Mouse (Mus musculus) MEL (cell line): ENCODE results near the gene Ndufa13. TPM values are rescaled to one million over a fixed set of nuclear protein-coding genes. Genes with fewer than 3 reads are reported as not detected.
A peak's percentile ranks its signal among the peaks of the same experiment; 100 is the strongest.

Experiments
- DNase-seq: peaks from one replicate; pipeline ENCODE4 v3.0.0; 2011; ENCODE audit warnings: low read depth, low spot score
- H3K27ac ChIP-seq: 2 replicates; pipeline ENCODE4 v1.5.1; 2012; ENCODE audit warnings: low read depth, mild to moderate bottlenecking, control low read depth, low read length, moderate library complexity; ENCODE audit not compliant: control insufficient read depth
- H3K27me3 ChIP-seq, 2 experiments: fragments of 150-350 bp in 1 of 2; sonication (generic) in 1 of 2; 2 replicates each; pipeline ENCODE4 v1.6.1; 2012; ENCODE audit warnings: low read length in 2 of 2, mild to moderate bottlenecking in 2 of 2, improper control_type of control experiment in 1 of 2, moderate library complexity in 1 of 2; ENCODE audit not compliant: insufficient read depth in 2 of 2, control insufficient read depth in 1 of 2
- H3K36me3 ChIP-seq, 2 experiments: 2 replicates each; pipeline ENCODE4 v1.6.1; 2012 to 2014; ENCODE audit warnings: low read length in 2 of 2, improper control_type of control experiment in 1 of 2, inconsistent platforms in 1 of 2, mild to moderate bottlenecking in 1 of 2; ENCODE audit not compliant: insufficient read depth in 2 of 2, control insufficient read depth in 1 of 2
- H3K4me1 ChIP-seq, 2 experiments: fragments of 150-350 bp in 1 of 2; sonication (generic) in 1 of 2; 2 replicates each; pipeline ENCODE4 v1.6.1; 2012; ENCODE audit warnings: low read length in 2 of 2, improper control_type of control experiment in 1 of 2, mild to moderate bottlenecking in 1 of 2; ENCODE audit not compliant: insufficient read depth in 2 of 2, control insufficient read depth in 1 of 2
- H3K4me3 ChIP-seq, 2 experiments: fragments of 150-350 bp in 1 of 2; sonication (generic) in 1 of 2; 2 replicates each; pipeline ENCODE4 v1.5.1; 2012; ENCODE audit warnings: low read depth in 2 of 2, low read length in 2 of 2, mild to moderate bottlenecking in 2 of 2, moderate library complexity in 2 of 2, control low read depth in 1 of 2, improper control_type of control experiment in 1 of 2; ENCODE audit not compliant: control insufficient read depth in 1 of 2, insufficient read depth in 1 of 2
- H3K79me2 ChIP-seq: 2 replicates; pipeline ENCODE4 v1.6.1; 2012; ENCODE audit warnings: mild to moderate bottlenecking, low read length, moderate library complexity; ENCODE audit not compliant: control insufficient read depth, poor library complexity, insufficient read depth
- H3K9ac ChIP-seq: 2 replicates; pipeline ENCODE4 v1.6.1; 2012; ENCODE audit warnings: low read depth, mild to moderate bottlenecking, control low read depth, low read length, moderate library complexity; ENCODE audit not compliant: control insufficient read depth, poor library complexity, severe bottlenecking
- H3K9me3 ChIP-seq: fragments of 150-350 bp; sonication (generic); replicated peaks from 2 replicates; pipeline ENCODE4 v1.6.1; 2012; ENCODE audit warnings: mild to moderate bottlenecking, low read length, improper control_type of control experiment, moderate library complexity; ENCODE audit not compliant: insufficient read depth
- BHLHE40 ChIP-seq: IDR thresholded peaks from 2 replicates; pipeline ENCODE4 v1.6.1; 2012; ENCODE audit warnings: low read depth, mild to moderate bottlenecking, inconsistent platforms, low read length, improper control_type of control experiment, borderline replicate concordance
- ELF1 ChIP-seq: IDR thresholded peaks from 2 replicates; pipeline ENCODE4 v1.6.1; 2014; ENCODE audit warnings: low read depth, mild to moderate bottlenecking, inconsistent platforms, low read length, improper control_type of control experiment, moderate library complexity
- GABPA ChIP-seq: IDR thresholded peaks from 2 replicates; pipeline ENCODE4 v1.6.1; 2012; ENCODE audit warnings: low read depth, mild to moderate bottlenecking, inconsistent platforms, low read length, improper control_type of control experiment, moderate library complexity
- HCFC1 ChIP-seq: IDR thresholded peaks from 2 replicates; pipeline ENCODE4 v1.6.1; 2012; ENCODE audit warnings: low read depth, mild to moderate bottlenecking, inconsistent platforms, low read length, improper control_type of control experiment, moderate library complexity
- KAT2A ChIP-seq: conservative IDR thresholded peaks from 2 replicates; pipeline ENCODE4 v1.6.1; 2012; ENCODE audit warnings: low read depth, low read length, improper control_type of control experiment, inconsistent platforms
- MAZ ChIP-seq: IDR thresholded peaks from 2 replicates; pipeline ENCODE4 v1.6.1; 2012; ENCODE audit warnings: low read depth, mild to moderate bottlenecking, inconsistent platforms, low read length, improper control_type of control experiment
- MYB ChIP-seq: IDR thresholded peaks from 2 replicates; pipeline ENCODE4 v1.6.1; 2011; ENCODE audit warnings: mild to moderate bottlenecking, low read depth, low read length, improper control_type of control experiment
- MYC ChIP-seq: IDR thresholded peaks from 2 replicates; pipeline ENCODE4 v1.6.1; 2011; ENCODE audit warnings: low read depth, mild to moderate bottlenecking, low read length, improper control_type of control experiment, moderate library complexity
- NELFE ChIP-seq: IDR thresholded peaks from 2 replicates; pipeline ENCODE4 v1.6.1; 2011; ENCODE audit warnings: low read depth, low read length, improper control_type of control experiment
- POLR2A ChIP-seq, 2 experiments: IDR thresholded peaks; 2 replicates each; pipeline ENCODE4 v1.6.1; 2011 to 2012; ENCODE audit warnings: low read length in 2 of 2, mild to moderate bottlenecking in 2 of 2, control low read depth in 1 of 2, improper control_type of control experiment in 1 of 2, low read depth in 1 of 2, moderate library complexity in 1 of 2; ENCODE audit not compliant: control insufficient read depth in 1 of 2, insufficient read depth in 1 of 2, poor library complexity in 1 of 2
- POLR2AphosphoS2 ChIP-seq: IDR thresholded peaks from 2 replicates; pipeline ENCODE4 v1.6.1; 2011; ENCODE audit warnings: low read length, improper control_type of control experiment
- SMC3 ChIP-seq: IDR thresholded peaks from 2 replicates; pipeline ENCODE4 v1.6.1; 2011; ENCODE audit warnings: low read depth, low read length, improper control_type of control experiment
- TBP ChIP-seq: IDR thresholded peaks from 2 replicates; pipeline ENCODE4 v1.8.0; 2011; ENCODE audit warnings: low read depth, low read length, improper control_type of control experiment
- TCF12 ChIP-seq: IDR thresholded peaks from 2 replicates; pipeline ENCODE4 v1.6.1; 2014; ENCODE audit warnings: low read depth, mild to moderate bottlenecking, inconsistent platforms, low read length, improper control_type of control experiment, moderate library complexity
- UBTF ChIP-seq: IDR thresholded peaks from 2 replicates; pipeline ENCODE4 v1.6.1; 2012; ENCODE audit warnings: low read depth, mild to moderate bottlenecking, inconsistent platforms, low read length, improper control_type of control experiment, moderate library complexity, borderline replicate concordance; ENCODE audit not compliant: insufficient read depth
- ZKSCAN1 ChIP-seq: IDR thresholded peaks from 2 replicates; pipeline ENCODE4 v1.6.1; 2012; ENCODE audit warnings: low read depth, mild to moderate bottlenecking, inconsistent platforms, low read length, improper control_type of control experiment, moderate library complexity
- ZNF384 ChIP-seq: IDR thresholded peaks from 2 replicates; pipeline ENCODE4 v1.6.1; 2012; ENCODE audit warnings: low read depth, mild to moderate bottlenecking, inconsistent platforms, low read length, improper control_type of control experiment
- polyA plus RNA-seq, 2 experiments: library from polyadenylated mRNA; stranded (reverse) in 1 of 2; unstranded in 1 of 2; fragments of >175 nt in 1 of 2; fragments of >200 nt in 1 of 2; gene quantifications; 2 replicates each; pipeline versions ENCODE4 v1.2.1 to v1.2.4; 2012; ENCODE audit warnings: low replicate concordance in 2 of 2, low read depth in 1 of 2; ENCODE audit not compliant: insufficient read length in 2 of 2, insufficient read depth in 1 of 2, missing spikeins in 1 of 2
- total RNA-seq: library from RNA; depleted of rRNA; stranded (reverse); fragments of 300-350 nt; gene quantifications from 2 replicates; pipeline ENCODE4 v1.2.3, GENCODE M21; 2012

Gene Ndufa13
- total and polyA plus RNA-seq, 3 experiments, result 97.7 to 114 TPM; not detected in 1

GRCm38 (mm10) chr8:69906260-69906659, 3.9 kb upstream of the Ndufa13 start:
- no peaks in the 10 kb centered on the region for H3K9me3 ChIP-seq
- no peak overlapping the region for H3K9ac ChIP-seq
- no peak overlapping the region for H3K4me3 ChIP-seq
- DNase-seq, result no peak
- peaks cover 0 to 15% of the 10 kb centered on the region in 2 experiments; a peak in 2 of 4 replicates for H3K4me1 ChIP-seq
- H3K79me2 ChIP-seq, result peaks cover 13% of the 10 kb centered on the region
- no peaks in the 10 kb centered on the region for H3K27me3 ChIP-seq
- TF ChIP-seq POLR2A (IDR thresholded peaks at IDR 0.05; ENCODE audit: control insufficient read depth in 1 of 2, insufficient read depth in 1 of 2, low read depth in 1 of 2, low read length in 2 of 2, poor library complexity in 1 of 2) (peak in 1 of 2 experiments; percentile 23; a peak in 1 of 4 replicates), NELFE (no peak), POLR2AphosphoS2 (peak; percentile 34; the same call in 1 of the 2 replicates)
- H3K36me3 ChIP-seq, result peaks cover 0 to 7% of the 10 kb centered on the region in 2 experiments; a peak in 3 of 4 replicates
- H3K27ac ChIP-seq, result no peak overlapping the region

GRCm38 (mm10) chr8:69904096-69904495, 1.7 kb upstream of the Ndufa13 start:
- no peak for TF ChIP-seq UBTF
- TF ChIP-seq ZNF384, result no peak
- no peak for TF ChIP-seq TCF12
- TF ChIP-seq HCFC1, result no peak
- no peak for TF ChIP-seq ELF1
- TF ChIP-seq MYC, result no peak
- no peak for TF ChIP-seq MYB
- no peak for TF ChIP-seq BHLHE40
- no peak for TF ChIP-seq SMC3
- no peak for TF ChIP-seq POLR2AphosphoS2
- no peak for TF ChIP-seq KAT2A
- no peak for TF ChIP-seq GABPA
- TF ChIP-seq NELFE, result no peak
- TF ChIP-seq TBP, result no peak
- no peak for TF ChIP-seq ZKSCAN1
- no peak for TF ChIP-seq MAZ
- H3K27ac ChIP-seq, result no peak overlapping the region
- peaks cover 0 to 19% of the 10 kb centered on the region in 2 experiments; a peak in 3 of 4 replicates for H3K4me1 ChIP-seq
- no peaks in the 10 kb centered on the region for H3K9me3 ChIP-seq
- peaks cover 0 to 17% of the 10 kb centered on the region in 2 experiments; a peak in 2 of 4 replicates for H3K36me3 ChIP-seq
- DNase-seq, result no peak
- peak overlapping the region; percentile 71 for H3K9ac ChIP-seq
- peaks cover 29% of the 10 kb centered on the region for H3K79me2 ChIP-seq
- peak overlapping the region; percentile 63 for H3K4me3 ChIP-seq
- H3K27me3 ChIP-seq, result no peaks in the 10 kb centered on the region
